Mouse (Mus musculus) embryonic facial prominence, embryonic 12.5 days (tissue): ENCODE data around the gene Gp1bb. TPM values are rescaled to one million over a fixed set of nuclear protein-coding genes. Genes with fewer than 3 reads are reported as not detected.
A peak's percentile ranks its signal among the peaks of the same experiment; 100 is the strongest.

ENCODE experiments used
- ATAC-seq: fragments of 200-750 bp; cut with Nextera tagmentation; 2 replicates; pipeline ENCODE4 v1.8.0; 2017; ENCODE audit not compliant: insufficient number of reproducible peaks, insufficient read depth, low FRiP score, low TSS enrichment
- H3K27ac ChIP-seq: fragments of 300-500 bp; sonication (generic); 2 replicates; pipeline ENCODE4 v1.5.1; 2016; ENCODE audit warnings: mild to moderate bottlenecking
- H3K27me3 ChIP-seq: fragments of 300-500 bp; sonication (generic); 2 replicates; pipeline ENCODE4 v1.6.1; 2016; ENCODE audit warnings: mild to moderate bottlenecking, moderate library complexity
- H3K36me3 ChIP-seq: fragments of 300-500 bp; sonication (generic); 2 replicates; pipeline ENCODE4 v1.6.1; 2016; ENCODE audit warnings: mild to moderate bottlenecking
- H3K4me1 ChIP-seq: fragments of 300-500 bp; sonication (generic); 2 replicates; pipeline ENCODE4 v1.6.1; 2016
- H3K4me2 ChIP-seq: fragments of 300-500 bp; sonication (generic); replicated peaks from 2 replicates; pipeline ENCODE4 v1.6.1; 2016; ENCODE audit warnings: mild to moderate bottlenecking, moderate library complexity
- H3K4me3 ChIP-seq: fragments of 300-500 bp; sonication (generic); 2 replicates; pipeline ENCODE4 v1.5.1; 2016; ENCODE audit warnings: mild to moderate bottlenecking
- H3K9ac ChIP-seq: fragments of 300-500 bp; sonication (generic); 2 replicates; pipeline ENCODE4 v1.6.1; 2016; ENCODE audit warnings: mild to moderate bottlenecking, moderate library complexity
- H3K9me3 ChIP-seq: fragments of 300-500 bp; sonication (generic); 2 replicates; pipeline ENCODE4 v1.6.1; 2016; ENCODE audit warnings: mild to moderate bottlenecking, moderate library complexity
- WGBS: fragments of 180-500 bp; shearing (Covaris S2); methylation state at CpG from one replicate; pipeline ENCODE4 v1.1.7; 2016; 5-methylcytosine and 5-hydroxymethylcytosine counted together
- polyA plus RNA-seq: library from polyadenylated mRNA; unstranded; fragments of >200 nt; fragmentation: Nextera tagmentation; extraction: Ambion mirVana; gene quantifications from 2 replicates; pipeline ENCODE4 v1.2.1, GENCODE M21; 2016

The Gp1bb gene
- polyA plus RNA-seq, 1 experiment from 2014 or later: 4.7 TPM

DNA sequence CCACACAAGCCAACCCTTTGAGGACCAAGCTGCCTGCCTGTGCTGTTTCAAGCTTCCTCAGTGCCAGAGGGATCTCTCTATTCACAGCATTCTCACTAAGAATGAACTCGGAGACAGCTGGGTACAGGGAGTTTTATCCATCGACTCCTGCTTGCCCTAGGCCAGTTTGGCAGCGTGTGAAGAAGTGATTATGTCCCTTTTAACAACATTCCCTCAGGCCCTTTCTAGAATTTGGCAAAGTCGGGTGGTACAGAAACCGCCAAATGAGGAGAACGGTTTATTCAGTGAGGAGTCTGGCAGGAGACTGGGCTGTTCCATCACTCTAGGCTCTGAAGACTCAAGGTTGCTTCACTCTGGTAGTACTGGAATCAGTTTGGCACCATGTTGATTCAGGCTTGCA, 2.0 kb downstream of the Gp1bb start:
- peak overlapping the region; percentile 54 for H3K4me3 ChIP-seq
- peaks cover 28% of the 10 kb centered on the region for H3K36me3 ChIP-seq
- no peak for ATAC-seq
- H3K27ac ChIP-seq: no peak overlapping the region
- peaks cover 25% of the 10 kb centered on the region for H3K4me1 ChIP-seq
- peaks cover 85% of the 10 kb centered on the region for H3K27me3 ChIP-seq
- peak overlapping the region; percentile 95 for H3K4me2 ChIP-seq
- WGBS: 27% methylated on average over 6 of the region's 6 CpGs
- H3K9ac ChIP-seq: no peak overlapping the region
- no peaks in the 10 kb centered on the region for H3K9me3 ChIP-seq

DNA sequence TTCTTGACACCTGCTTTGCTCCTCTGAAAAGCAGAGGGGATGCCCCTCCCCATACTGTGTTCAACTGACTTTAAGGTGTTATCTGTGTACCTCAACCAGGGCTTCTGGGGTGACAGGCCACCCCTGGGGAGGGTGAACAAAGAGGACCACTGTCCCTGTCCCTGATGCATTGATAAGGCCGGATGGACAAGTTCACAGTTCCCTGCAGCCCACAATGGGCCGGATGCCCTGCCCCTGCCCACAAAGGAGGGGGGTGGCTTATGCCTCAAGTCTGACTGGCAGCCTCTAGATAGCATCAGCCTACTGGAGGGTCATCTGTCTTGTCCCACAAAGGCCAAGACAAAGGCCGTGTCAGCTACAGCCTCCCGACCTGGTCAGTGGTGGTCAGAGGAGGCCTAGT, 3.1 kb downstream of the Gp1bb start:
- 53% methylated on average over 4 of the region's 4 CpGs for WGBS
- H3K4me1 ChIP-seq: peaks cover 25% of the 10 kb centered on the region
- H3K36me3 ChIP-seq: peaks cover 17% of the 10 kb centered on the region
- H3K27ac ChIP-seq: no peak overlapping the region
- no peak for ATAC-seq
- no peak overlapping the region for H3K9ac ChIP-seq
- peaks cover 75% of the 10 kb centered on the region for H3K27me3 ChIP-seq
- no peaks in the 10 kb centered on the region for H3K9me3 ChIP-seq
- H3K4me2 ChIP-seq: no peak overlapping the region
- no peak overlapping the region for H3K4me3 ChIP-seq

DNA sequence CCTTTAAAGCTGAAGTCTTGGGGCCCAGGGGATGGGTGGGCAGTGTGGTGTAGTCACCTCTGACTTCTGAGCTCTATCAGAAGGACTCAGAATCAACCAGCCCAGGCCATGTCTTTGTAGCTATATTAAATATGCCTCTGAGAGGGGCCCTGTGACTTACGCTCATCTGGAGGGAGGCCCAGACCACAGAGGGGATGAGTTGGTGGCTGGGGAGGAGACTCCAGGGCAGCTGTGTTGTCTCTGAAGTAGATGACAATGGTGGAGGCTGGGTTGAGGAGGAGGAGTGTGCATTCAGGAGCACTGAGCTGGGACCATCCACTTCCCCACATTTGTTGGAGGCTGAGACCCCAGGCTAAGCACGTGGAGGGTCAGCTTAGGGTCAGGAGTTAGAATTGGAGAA, 3.9 kb downstream of the Gp1bb start:
- no peak overlapping the region for H3K4me3 ChIP-seq
- H3K27me3 ChIP-seq: peaks cover 67% of the 10 kb centered on the region
- H3K4me1 ChIP-seq: peaks cover 25% of the 10 kb centered on the region
- no peak overlapping the region for H3K27ac ChIP-seq
- H3K36me3 ChIP-seq: peaks cover 9% of the 10 kb centered on the region
- no peak for ATAC-seq
- 50% methylated on average over 2 of the region's 2 CpGs for WGBS
- no peaks in the 10 kb centered on the region for H3K9me3 ChIP-seq
- H3K4me2 ChIP-seq: no peak overlapping the region
- no peak overlapping the region for H3K9ac ChIP-seq

DNA sequence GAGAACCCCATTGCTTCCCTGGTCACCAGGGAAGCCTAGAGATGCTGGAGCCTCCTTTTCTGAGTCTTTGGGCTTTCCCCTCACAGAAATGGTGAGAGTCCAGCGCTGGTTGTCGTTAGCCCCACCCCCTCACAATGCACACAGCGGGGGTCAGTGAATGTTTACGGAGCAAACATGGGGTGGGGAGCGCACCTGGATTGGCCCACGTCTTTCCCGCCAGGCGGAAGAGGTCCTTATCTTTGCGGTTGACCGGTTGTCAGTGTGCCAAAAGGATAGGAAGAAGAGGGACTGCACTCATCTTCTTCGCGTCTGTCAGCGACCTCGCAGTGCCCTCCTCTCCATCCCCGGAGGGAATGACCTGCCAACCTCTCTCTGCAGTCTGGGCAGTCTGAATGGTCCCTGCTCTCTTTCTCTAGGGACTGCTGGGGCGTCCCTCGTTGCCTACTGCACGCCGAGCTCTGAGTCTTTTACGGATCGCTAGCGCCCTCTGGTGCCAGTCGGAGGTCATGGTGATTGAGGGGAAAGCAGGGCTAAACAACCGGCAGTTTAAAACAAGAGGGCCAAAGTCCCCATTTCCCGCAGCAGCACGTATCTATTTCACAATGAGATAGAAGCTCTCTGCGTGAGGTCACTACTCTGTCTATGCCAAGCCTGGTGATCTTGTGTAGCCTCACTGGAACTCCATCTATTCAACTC, 4.7 kb downstream of the Gp1bb start:
- peaks cover 64% of the 10 kb centered on the region for H3K27me3 ChIP-seq
- 0 out of 2 replicates have a peak, but pooled peaks have one; percentile 23 for ATAC-seq
- 2% methylated on average over 27 of the region's 27 CpGs for WGBS
- H3K36me3 ChIP-seq: peaks cover 3% of the 10 kb centered on the region
- peak overlapping the region; percentile 17; the same call in 1 of the 2 replicates for H3K4me3 ChIP-seq
- no peak overlapping the region for H3K9ac ChIP-seq
- peaks cover 25% of the 10 kb centered on the region for H3K4me1 ChIP-seq
- H3K4me2 ChIP-seq: peak overlapping the region; percentile 54
- no peak overlapping the region for H3K27ac ChIP-seq
- no peaks in the 10 kb centered on the region for H3K9me3 ChIP-seq

DNA sequence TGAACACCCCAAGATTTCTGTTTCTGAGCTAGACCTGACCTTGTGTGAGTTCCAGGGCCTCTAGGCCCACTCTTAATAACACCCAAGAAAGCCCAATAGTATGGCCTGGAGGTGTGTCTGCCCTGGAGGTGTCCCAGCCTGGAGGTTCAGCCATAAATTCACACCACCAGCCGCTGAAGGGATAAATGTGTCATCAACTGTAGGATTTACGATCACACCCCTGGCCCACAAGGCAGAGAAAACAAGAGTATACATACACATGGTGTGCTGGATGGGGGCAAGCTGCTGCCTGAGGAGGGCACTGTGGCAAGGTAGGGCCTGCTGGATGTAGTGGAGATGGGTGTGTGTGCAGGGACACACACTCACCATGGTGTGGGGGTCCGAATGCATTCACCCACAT, 8.9 kb downstream of the Gp1bb start:
- Histone ChIP-seq H3K27ac (no peak overlapping the region), H3K36me3 (no peaks in the 10 kb centered on the region), H3K27me3 (peaks cover 31% of the 10 kb centered on the region), H3K4me1 (peaks cover 20% of the 10 kb centered on the region), H3K4me2 (no peak overlapping the region), H3K9ac (no peak overlapping the region), H3K4me3 (no peak overlapping the region), H3K9me3 (no peaks in the 10 kb centered on the region)
- WGBS: 88% methylated on average over 3 of the region's 3 CpGs
- no peak for ATAC-seq

DNA sequence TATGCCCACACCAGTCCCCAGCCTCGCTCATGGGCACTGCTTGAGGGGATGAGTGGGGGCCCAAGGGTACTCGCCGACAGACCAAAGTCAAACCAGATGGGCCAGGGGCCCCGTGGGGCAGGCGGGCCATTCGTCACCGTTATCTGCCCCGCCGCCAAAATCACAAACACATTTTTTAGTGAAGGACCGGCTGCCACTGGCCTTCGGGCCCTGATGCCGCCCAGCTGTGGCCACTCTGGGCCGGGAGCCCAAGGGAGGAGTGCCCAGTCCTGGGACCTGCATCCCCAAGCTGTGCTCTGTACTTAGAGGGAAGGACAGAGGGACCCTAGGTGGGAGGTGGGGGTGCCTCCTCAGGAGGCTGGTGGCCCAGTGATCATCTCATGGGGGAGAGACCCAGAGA, 10.5 kb downstream of the Gp1bb start:
- ATAC-seq: no peak; the same call in 1 of the 2 replicates
- 23% methylated on average over 13 of the region's 13 CpGs for WGBS
- Histone ChIP-seq H3K27ac (no peak overlapping the region), H3K4me3 (no peak overlapping the region), H3K27me3 (peaks cover 24% of the 10 kb centered on the region; the same call in 1 of the 2 replicates), H3K4me1 (peaks cover 15% of the 10 kb centered on the region), H3K9me3 (no peaks in the 10 kb centered on the region), H3K9ac (no peak overlapping the region), H3K4me2 (no peak overlapping the region), H3K36me3 (no peaks in the 10 kb centered on the region)

DNA sequence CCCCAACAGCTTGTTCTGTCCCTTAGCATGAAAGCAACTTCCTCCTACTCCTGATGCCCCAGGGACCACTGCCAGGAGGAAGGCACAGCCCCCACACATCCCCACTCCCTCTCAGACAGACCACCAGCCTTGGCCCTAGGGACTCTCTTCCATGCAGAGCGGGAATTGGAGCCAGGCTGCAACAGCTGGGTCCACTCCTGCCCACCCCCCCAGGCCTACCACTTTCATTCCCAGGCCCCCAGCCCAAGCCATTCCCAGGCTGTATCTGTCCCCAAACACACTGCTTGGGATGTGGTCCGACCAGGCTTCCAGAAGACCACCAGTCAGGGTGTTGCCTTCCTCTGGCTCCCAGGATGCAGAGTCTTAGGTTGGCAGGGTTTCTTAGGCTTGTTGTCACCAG, 13.1 kb downstream of the Gp1bb start:
- H3K36me3 ChIP-seq: no peaks in the 10 kb centered on the region
- no peaks in the 10 kb centered on the region for H3K9me3 ChIP-seq
- H3K27ac ChIP-seq: no peak overlapping the region
- no peak overlapping the region for H3K4me2 ChIP-seq
- H3K9ac ChIP-seq: no peak overlapping the region
- H3K4me1 ChIP-seq: peaks cover 21% of the 10 kb centered on the region
- H3K27me3 ChIP-seq: 0 out of 2 replicates have a peak, but pooled peaks cover 14% of the 10 kb centered on the region
- WGBS: 59% methylated on average over 2 of the region's 2 CpGs
- ATAC-seq: no peak
- H3K4me3 ChIP-seq: no peak overlapping the region

DNA sequence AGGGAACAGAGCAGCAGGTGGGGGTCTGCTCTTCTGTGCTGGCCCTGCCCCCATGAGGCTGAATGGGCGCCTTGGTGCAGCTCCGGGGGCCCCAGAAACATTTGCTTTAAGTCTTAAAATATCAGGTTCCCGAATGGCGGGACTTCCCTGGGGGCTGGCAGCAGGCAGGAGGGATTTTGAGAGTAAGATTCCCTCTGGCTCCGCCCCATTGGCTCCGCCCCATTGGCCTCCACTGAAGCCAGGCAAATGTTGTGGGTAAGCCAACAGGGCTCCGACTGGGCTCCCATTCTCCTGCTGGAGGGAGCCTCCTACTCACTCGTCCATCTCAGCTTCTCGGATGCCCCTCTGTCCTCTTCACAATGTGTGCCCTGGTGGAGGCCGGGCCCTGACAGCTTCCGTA, 14.0 kb downstream of the Gp1bb start:
- no peaks in the 10 kb centered on the region for H3K9me3 ChIP-seq
- H3K27ac ChIP-seq: no peak overlapping the region
- WGBS: 7% methylated on average over 11 of the region's 11 CpGs
- no peak overlapping the region for H3K9ac ChIP-seq
- H3K27me3 ChIP-seq: 0 out of 2 replicates have a peak, but pooled peaks cover 14% of the 10 kb centered on the region
- H3K4me1 ChIP-seq: peaks cover 23% of the 10 kb centered on the region
- H3K4me2 ChIP-seq: peak overlapping the region; percentile 41
- no peaks in the 10 kb centered on the region for H3K36me3 ChIP-seq
- 0 out of 2 replicates have a peak overlapping the region, but pooled peaks have one; percentile 4 for H3K4me3 ChIP-seq
- no peak for ATAC-seq

DNA sequence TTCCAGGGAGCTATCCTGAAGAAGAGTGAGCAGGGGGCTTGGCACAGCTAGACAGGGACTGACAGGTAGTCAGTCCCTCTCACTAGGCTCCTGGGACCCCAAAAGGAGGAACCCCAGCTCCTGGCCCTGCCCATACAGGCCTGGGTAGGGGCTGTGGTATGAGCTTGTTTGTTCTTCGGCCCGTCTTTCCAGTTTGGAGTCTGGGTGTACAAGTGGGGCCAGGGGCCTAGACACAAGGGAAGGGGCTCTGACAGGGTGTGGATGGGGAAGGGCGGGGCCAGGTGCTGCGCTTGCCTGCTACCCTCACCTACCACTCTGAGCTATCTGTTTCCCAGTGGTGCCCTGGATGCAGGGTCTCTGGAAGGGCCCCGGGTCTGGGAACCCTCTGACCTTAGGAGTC, 16.5 kb downstream of the Gp1bb start:
- H3K27ac ChIP-seq: no peak overlapping the region
- no peak for ATAC-seq

DNA sequence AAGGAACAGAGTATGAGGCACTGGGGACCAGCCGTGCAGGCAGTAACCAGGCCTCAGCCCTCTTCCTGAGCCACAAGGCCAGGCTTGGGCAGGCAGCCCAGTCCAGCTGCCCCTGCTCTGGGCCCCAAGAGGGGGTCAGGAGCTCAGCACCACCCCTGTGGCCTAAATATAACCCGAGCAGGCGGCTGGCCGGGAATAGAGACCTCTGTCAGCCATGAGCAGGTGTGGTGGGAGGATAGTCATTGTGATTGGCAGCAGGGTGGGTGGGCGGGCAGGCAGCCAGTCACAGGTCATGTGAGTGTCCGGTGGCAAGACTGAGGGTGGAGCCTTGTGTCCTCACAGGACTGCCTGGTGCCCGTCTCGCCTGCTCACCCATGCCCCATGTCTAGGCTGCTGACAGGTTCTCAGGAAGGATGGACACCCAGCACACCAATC, 17.9 kb downstream of the Gp1bb start:
- Histone ChIP-seq H3K9ac (no peak overlapping the region), H3K4me3 (no peak overlapping the region), H3K27me3 (0 out of 2 replicates have a peak, but pooled peaks cover 8% of the 10 kb centered on the region), H3K36me3 (no peaks in the 10 kb centered on the region), H3K9me3 (no peaks in the 10 kb centered on the region), H3K27ac (no peak overlapping the region), H3K4me2 (no peak overlapping the region), H3K4me1 (peaks cover 30% of the 10 kb centered on the region; the same call in 1 of the 2 replicates)
- 55% methylated on average over 8 of the region's 8 CpGs for WGBS
- no peak for ATAC-seq

More for the DNA sequence above, 16.5 kb downstream of the Gp1bb start:
- Histone ChIP-seq H3K4me3 (no peak overlapping the region), H3K9me3 (no peaks in the 10 kb centered on the region), H3K9ac (no peak overlapping the region), H3K27me3 (0 out of 2 replicates have a peak, but pooled peaks cover 8% of the 10 kb centered on the region), H3K36me3 (no peaks in the 10 kb centered on the region), H3K4me2 (no peak overlapping the region), H3K4me1 (peaks cover 30% of the 10 kb centered on the region; the same call in 1 of the 2 replicates)
- WGBS: 71% methylated on average over 5 of the region's 5 CpGs

DNA sequence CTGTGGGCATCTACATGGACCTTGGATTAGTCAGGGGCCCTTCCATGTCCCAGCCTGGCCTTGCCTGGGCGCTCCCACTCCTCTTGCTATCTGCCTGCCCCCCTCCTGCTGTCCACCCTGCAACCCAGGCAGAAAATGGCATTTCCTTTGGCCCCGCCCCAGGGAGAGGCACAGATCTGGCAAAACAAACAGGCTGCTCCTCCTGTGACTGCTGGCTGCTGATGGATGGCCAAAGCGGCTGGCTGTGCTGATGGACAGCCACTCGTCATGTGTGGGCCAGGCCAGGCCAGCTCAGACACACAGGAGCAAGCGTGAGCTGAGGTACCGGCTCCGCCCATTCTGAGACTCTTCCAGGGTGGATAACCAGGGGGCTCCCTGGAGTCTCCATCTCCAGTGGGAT, 20.8 kb downstream of the Gp1bb start:
- H3K27ac ChIP-seq: peak overlapping the region; percentile 46; the same call in 1 of the 2 replicates
- no peak overlapping the region for H3K9ac ChIP-seq
- WGBS: 56% methylated on average over 7 of the region's 7 CpGs
- no peaks in the 10 kb centered on the region for H3K9me3 ChIP-seq
- peaks cover 24% of the 10 kb centered on the region; the same call in 1 of the 2 replicates for H3K4me1 ChIP-seq
- ATAC-seq: no peak
- no peaks in the 10 kb centered on the region for H3K36me3 ChIP-seq
- no peak overlapping the region for H3K4me2 ChIP-seq
- no peak overlapping the region for H3K4me3 ChIP-seq
- H3K27me3 ChIP-seq: no peaks in the 10 kb centered on the region

DNA sequence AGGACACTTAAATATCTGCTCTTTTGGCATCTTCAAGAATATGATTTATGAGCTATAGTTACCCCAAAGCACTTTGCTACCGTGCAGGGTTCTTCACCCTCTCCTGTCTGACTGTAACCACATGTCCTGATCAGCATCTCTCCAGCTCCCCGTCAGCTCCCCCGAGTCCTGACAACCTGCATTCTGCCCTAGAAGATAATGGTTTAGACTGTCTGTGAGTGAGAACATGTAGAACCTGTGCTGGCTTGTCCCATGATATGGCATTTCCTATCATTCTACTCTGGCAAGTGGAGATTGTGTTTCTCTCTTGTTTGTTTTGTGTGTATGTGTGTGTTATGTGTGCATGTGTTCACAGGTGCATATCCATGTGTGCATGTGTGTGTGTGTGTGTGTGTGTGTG, 24.2 kb downstream of the Gp1bb start:
- no peak overlapping the region for H3K4me2 ChIP-seq
- WGBS: 76% methylated on average over 3 of the region's 3 CpGs
- H3K27ac ChIP-seq: no peak overlapping the region
- no peak for ATAC-seq
- peaks cover 15% of the 10 kb centered on the region for H3K27me3 ChIP-seq
- no peaks in the 10 kb centered on the region for H3K36me3 ChIP-seq
- no peak overlapping the region for H3K9ac ChIP-seq
- H3K4me3 ChIP-seq: no peak overlapping the region
- no peaks in the 10 kb centered on the region for H3K9me3 ChIP-seq
- H3K4me1 ChIP-seq: peaks cover 19% of the 10 kb centered on the region; the same call in 1 of the 2 replicates
